ENCODE assay signal across 18 mouse cellular contexts in the genomic region with DNA sequence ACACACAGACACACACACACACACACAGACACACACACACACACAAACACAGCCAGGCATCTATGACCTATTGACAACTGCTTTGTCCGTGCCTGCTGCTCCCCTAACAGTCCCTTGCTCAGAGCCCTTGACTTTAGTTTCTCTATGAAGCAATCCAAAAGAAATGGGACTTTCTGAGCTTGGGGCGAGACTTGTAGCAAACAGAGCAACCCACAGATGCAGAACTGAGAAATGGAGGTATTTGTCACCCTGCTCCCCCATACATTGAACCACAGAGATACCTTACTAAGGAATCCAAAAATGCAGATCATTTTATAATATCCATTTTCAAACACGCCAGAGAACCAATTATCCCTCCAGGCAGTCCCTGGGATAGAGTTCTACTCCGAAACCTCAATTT.
A peak's percentile ranks its signal among the peaks of the same experiment; 100 is the strongest.
DNase-seq lines count a peak whose midpoint lies in the region; ATAC-seq and TF ChIP-seq lines count a peak whose summit lies in the region.
"Had no signal": no experiment of that assay in that cellular context is flagged by ENCODE, and none has a peak within 500 bp of the region (broad histone marks: within the 10 kb centered on the region; RNA-seq: fewer than 3 reads in every experiment).

No protein-coding gene starts in this region.

- peak; percentile 70 for ATAC-seq in granulocyte monocyte progenitor cell, adult 5-6 weeks (replicated peaks; ENCODE audit: poor library complexity, severe bottlenecking)
- no peak for ATAC-seq in midbrain, embryonic 14.5 days (ENCODE audit: low FRiP score, low TSS enrichment)
- ATAC-seq: intestine, postnatal 0 days had no signal

- no peaks in the 10 kb centered on the region for H3K9me3 ChIP-seq in heart, embryonic 10.5 days
- H3K9me3 ChIP-seq in CH12.LX (replicated peaks; ENCODE audit: low read length) = no peaks in the 10 kb centered on the region
- no peaks in the 10 kb centered on the region for H3K9me3 ChIP-seq in midbrain, embryonic 14.5 days (ENCODE audit: control insufficient read depth, low read length)
- H3K9me3 ChIP-seq: forebrain, embryonic 13.5 days; hindbrain, embryonic 13.5 days; limb, embryonic 15.5 days had no signal

- TF ChIP-seq EP300 in CH12.LX (IDR thresholded peaks at IDR 0.05; ENCODE audit: low read length) = peak; percentile 69

- no peak overlapping the region for H3K9ac ChIP-seq in CH12.LX (ENCODE audit: insufficient read depth, low read depth)
- H3K9ac ChIP-seq in midbrain, embryonic 14.5 days (replicated peaks; ENCODE audit: low read length) = no peak overlapping the region
- H3K9ac ChIP-seq: hindbrain, embryonic 13.5 days; limb, embryonic 15.5 days had no signal

- TF ChIP-seq RAD21 in CH12.LX (IDR thresholded peaks at IDR 0.05; ENCODE audit: low read depth, low read length) = no peak

- TF ChIP-seq CTCF in CH12.LX (conservative IDR thresholded peaks at IDR 0.05 in 1 of 2, IDR thresholded peaks at IDR 0.05 in 1 of 2; ENCODE audit: low read depth in 2 of 2, low read length in 2 of 2) = no peak

- H3K4me2 ChIP-seq in CH12.LX (ENCODE audit: insufficient read depth, low read depth, poor library complexity, severe bottlenecking) = peak overlapping the region; percentile 72
- H3K4me2 ChIP-seq in midbrain, embryonic 14.5 days (ENCODE audit: low read length) = no peak overlapping the region
- H3K4me2 ChIP-seq: limb, embryonic 15.5 days had no signal

- no peaks in the 10 kb centered on the region for H3K27me3 ChIP-seq in heart, embryonic 10.5 days (ENCODE audit: insufficient read depth, poor library complexity, severe bottlenecking)
- H3K27me3 ChIP-seq in CH12.LX (replicated peaks) = peaks cover 3% of the 10 kb centered on the region
- no peaks in the 10 kb centered on the region for H3K27me3 ChIP-seq in midbrain, embryonic 14.5 days (ENCODE audit: control insufficient read depth, insufficient read depth, low read length)
- H3K27me3 ChIP-seq: forebrain, embryonic 13.5 days; hindbrain, embryonic 13.5 days; limb, embryonic 15.5 days had no signal

- in situ Hi-C loops in CH12.LX (cut with MboI; ENCODE audit: low pct_ligation_motif_present, low pct_unique_long_range_greater_than_20kb, low sequenced_read_pairs) = no loop called here

- 69% methylated on average over 4 of the region's 4 CpGs for WGBS in heart, embryonic 10.5 days
- 41% methylated on average over 4 of the region's 4 CpGs for WGBS in midbrain, embryonic 14.5 days

- H3K4me3 ChIP-seq in heart, embryonic 10.5 days = no peak overlapping the region
- H3K4me3 ChIP-seq in CH12.LX (replicated peaks in 1 of 3; ENCODE audit: low read depth in 2 of 3, low read length in 2 of 3, poor library complexity in 1 of 3) = no peak overlapping the region
- no peak overlapping the region for H3K4me3 ChIP-seq in midbrain, embryonic 14.5 days (replicated peaks; ENCODE audit: low read depth, low read length)
- H3K4me3 ChIP-seq: forebrain, embryonic 13.5 days; left cerebral cortex, adult 2 months; limb, embryonic 15.5 days had no signal

- H3K4me1 ChIP-seq in heart, embryonic 10.5 days = peaks cover 45% of the 10 kb centered on the region
- H3K4me1 ChIP-seq in CH12.LX (ENCODE audit: control insufficient read depth in 1 of 2, insufficient read depth in 2 of 2) = peaks cover 10 to 39% of the 10 kb centered on the region in 2 experiments
- H3K4me1 ChIP-seq in midbrain, embryonic 14.5 days (ENCODE audit: control insufficient read depth, insufficient read depth, low read length) = peaks cover 16% of the 10 kb centered on the region

- H3K79me2 ChIP-seq in CH12.LX (replicated peaks; ENCODE audit: control insufficient read depth, extremely low read depth, insufficient read depth, poor library complexity, severe bottlenecking) = no peaks in the 10 kb centered on the region

- DNase-seq in heart, embryonic 10.5 days (ENCODE audit: low spot score) = no peak
- no peak for DNase-seq in heart, adult 9 months (ENCODE audit: low spot score in 2 of 2)
- DNase-seq in CH12.LX (ENCODE audit: extremely low read depth) = peak; percentile 48
- DNase-seq in midbrain, embryonic 14.5 days = peak; percentile 5
- no peak for DNase-seq in left cerebral cortex, adult 8-10 months (ENCODE audit: low spot score in 2 of 2)
- no peak for DNase-seq in gastrocnemius, postnatal 10 days
- no peak for DNase-seq in spleen, postnatal 10 days (ENCODE audit: low spot score in 2 of 2)
- DNase-seq: adrenal gland, postnatal 14 days; cerebellum, adult 11-12 months; cerebellum, postnatal 25 days; heart, adult 18-20 months; kidney, postnatal 10 days had no signal

- no peak for TF ChIP-seq POLR2A in CH12.LX (IDR thresholded peaks at IDR 0.05; ENCODE audit: low read depth, low read length)

- H3K36me3 ChIP-seq in heart, embryonic 10.5 days = no peaks in the 10 kb centered on the region
- no peaks in the 10 kb centered on the region for H3K36me3 ChIP-seq in CH12.LX (replicated peaks in 1 of 2; ENCODE audit: control insufficient read depth in 1 of 2, insufficient read depth in 1 of 2, low read length in 1 of 2)
- no peaks in the 10 kb centered on the region for H3K36me3 ChIP-seq in midbrain, embryonic 14.5 days (ENCODE audit: control insufficient read depth, insufficient read depth, low read length)
- H3K36me3 ChIP-seq: hindbrain, embryonic 13.5 days; limb, embryonic 15.5 days had no signal

- H3K27ac ChIP-seq in heart, embryonic 10.5 days = 0 out of 2 replicates have a peak overlapping the region, but pooled peaks have one; percentile 75
- H3K27ac ChIP-seq in CH12.LX (ENCODE audit: insufficient read depth, low read depth) = no peak overlapping the region
- H3K27ac ChIP-seq in midbrain, embryonic 14.5 days (replicated peaks; ENCODE audit: low read depth, low read length) = peak overlapping the region; percentile 26; the same call in 1 of the 2 replicates
- H3K27ac ChIP-seq: forebrain, embryonic 13.5 days; hindbrain, embryonic 13.5 days; left cerebral cortex, adult 2 months; limb, embryonic 15.5 days had no signal

- dilution Hi-C loops in CH12.LX (cut with MboI; ENCODE audit: extremely low pct_ligation_motif_present, extremely low pct_unique_long_range_greater_than_20kb, low sequenced_read_pairs) = no loop called here

TF ChIP-seq in CH12.LX, 34 proteins besides CTCF, POLR2A, EP300 and RAD21:
- TF ChIP-seq SIN3A (IDR thresholded peaks at IDR 0.05; ENCODE audit: low read length) (no peak), NRF1 (IDR thresholded peaks at IDR 0.05; ENCODE audit: low read depth, low read length) (no peak), TCF12 (IDR thresholded peaks at IDR 0.05; ENCODE audit: low read depth, low read length) (no peak), TBP (conservative IDR thresholded peaks at IDR 0.05; ENCODE audit: low read depth, low read length) (no peak), ETS1 (conservative IDR thresholded peaks at IDR 0.05; ENCODE audit: low read depth, low read length) (no peak), MEF2A (IDR thresholded peaks at IDR 0.05; ENCODE audit: borderline replicate concordance, low read depth, low read length) (no peak), ZNF384 (IDR thresholded peaks at IDR 0.05; ENCODE audit: low read depth, low read length) (no peak), IRF4 (IDR thresholded peaks at IDR 0.05; ENCODE audit: low read depth, low read length) (peak; percentile 76), ZC3H11A (IDR thresholded peaks at IDR 0.05; ENCODE audit: low read depth, low read length) (no peak), PAX5 (IDR thresholded peaks at IDR 0.05; ENCODE audit: low read length) (no peak), UBTF (IDR thresholded peaks at IDR 0.05; ENCODE audit: low read depth, low read length) (no peak), SMC3 (IDR thresholded peaks at IDR 0.05; ENCODE audit: low read depth, low read length) (no peak), JUN (IDR thresholded peaks at IDR 0.05; ENCODE audit: insufficient read depth, low read depth, low read length) (no peak; the same call in 1 of the 2 replicates), JUND (conservative IDR thresholded peaks at IDR 0.05; ENCODE audit: low read depth, low read length) (no peak; the same call in 1 of the 2 replicates), MAX (IDR thresholded peaks at IDR 0.05; ENCODE audit: low read length) (no peak), MXI1 (IDR thresholded peaks at IDR 0.05; ENCODE audit: low read depth, low read length) (0 out of 2 replicates have a peak, but pooled peaks have one; percentile 31), NELFE (IDR thresholded peaks at IDR 0.05; ENCODE audit: low read depth, low read length) (no peak), MAFK (IDR thresholded peaks at IDR 0.05; ENCODE audit: insufficient replicate concordance, low read length) (no peak), BHLHE40 (IDR thresholded peaks at IDR 0.05; ENCODE audit: low read depth, low read length) (peak; percentile 48), HCFC1 (IDR thresholded peaks at IDR 0.05; ENCODE audit: low read depth, low read length) (no peak), GABPA (IDR thresholded peaks at IDR 0.05; ENCODE audit: insufficient replicate concordance, low read depth, low read length) (no peak), E2F4 (IDR thresholded peaks at IDR 0.05; ENCODE audit: insufficient replicate concordance, low read depth, low read length) (no peak), MYC (IDR thresholded peaks at IDR 0.05; ENCODE audit: low read depth, low read length) (no peak)

Comparison
In these comparisons a context has a peak if more than half of its experiments do, and no peak if none do; other contexts are left out.
1. DNase-seq: peak in CH12.LX (single experiment) and midbrain, embryonic 14.5 days (single experiment); none in heart, embryonic 10.5 days (single experiment), heart, adult 9 months (0 of 2), left cerebral cortex, adult 8-10 months (0 of 2), gastrocnemius, postnatal 10 days (single experiment) and spleen, postnatal 10 days (0 of 2).